Mouse (Mus musculus): ENCODE results near the gene Tnfsf11. TPM values are rescaled to one million over a fixed set of nuclear protein-coding genes. Genes with fewer than 3 reads are reported as not detected.
A peak's percentile ranks its signal among the peaks of the same experiment; 100 is the strongest.

The Tnfsf11 gene
- polyA plus RNA-seq, 1 experiment from 2014 or later = not detected

GRCm38 (mm10) chr14:78282490-78282889 is 25.4 kb downstream of the Tnfsf11 start:
- Histone ChIP-seq H3K9me3 (no peaks in the 10 kb centered on the region), H3K36me3 (no peaks in the 10 kb centered on the region), H3K9ac (no peak overlapping the region), H3K27me3 (0 out of 2 replicates have a peak, but pooled peaks cover 5% of the 10 kb centered on the region), H3K4me3 (no peak overlapping the region), H3K4me1 (replicated peaks) (peaks cover 9% of the 10 kb centered on the region), H3K27ac (no peak overlapping the region), H3K4me2 (no peak overlapping the region)
- WGBS = 72% methylated on average over 11 of the region's 11 CpGs
- ATAC-seq (ENCODE audit: low FRiP score) = no peak

- H3K9me3 ChIP-seq = no peaks in the 10 kb centered on the region
- H3K27ac ChIP-seq = peak overlapping the region; percentile 58
- H3K36me3 ChIP-seq = no peaks in the 10 kb centered on the region
- H3K4me3 ChIP-seq = no peak overlapping the region
- no peaks in the 10 kb centered on the region for H3K27me3 ChIP-seq
- H3K4me2 ChIP-seq = no peak overlapping the region
- H3K4me1 ChIP-seq (replicated peaks) = 0 out of 2 replicates have a peak, but pooled peaks cover 2% of the 10 kb centered on the region
- WGBS = 76% methylated on average over 18 of the region's 18 CpGs
- H3K9ac ChIP-seq = no peak overlapping the region
- no peak for ATAC-seq (ENCODE audit: low FRiP score)
Measured at GRCm38 (mm10) chr14:78276395-78276930, 31.4 kb downstream of the Tnfsf11 start.

- no peak overlapping the region for H3K9ac ChIP-seq
- H3K4me2 ChIP-seq = no peak overlapping the region
- no peak for ATAC-seq (ENCODE audit: low FRiP score)
- no peaks in the 10 kb centered on the region for H3K27me3 ChIP-seq
- H3K27ac ChIP-seq = no peak overlapping the region
- H3K4me3 ChIP-seq = no peak overlapping the region
- no peaks in the 10 kb centered on the region for H3K36me3 ChIP-seq
- no peaks in the 10 kb centered on the region for H3K9me3 ChIP-seq
- 89% methylated on average over 5 of the region's 5 CpGs for WGBS
- H3K4me1 ChIP-seq (replicated peaks) = 0 out of 2 replicates have a peak, but pooled peaks cover 2% of the 10 kb centered on the region
Measured at GRCm38 (mm10) chr14:78274851-78275250, 33.0 kb downstream of the Tnfsf11 start.

GRCm38 (mm10) chr14:78274146-78274545 is 33.7 kb downstream of the Tnfsf11 start:
- Histone ChIP-seq H3K9ac (no peak overlapping the region), H3K4me3 (no peak overlapping the region), H3K27me3 (no peaks in the 10 kb centered on the region), H3K4me1 (replicated peaks) (0 out of 2 replicates have a peak, but pooled peaks cover 2% of the 10 kb centered on the region), H3K27ac (no peak overlapping the region), H3K9me3 (no peaks in the 10 kb centered on the region), H3K36me3 (no peaks in the 10 kb centered on the region), H3K4me2 (no peak overlapping the region)
- ATAC-seq (ENCODE audit: low FRiP score) = no peak
- 86% methylated on average over 9 of the region's 9 CpGs for WGBS

GRCm38 (mm10) chr14:78273571-78273970 is 34.3 kb downstream of the Tnfsf11 start:
- Histone ChIP-seq H3K27me3 (no peaks in the 10 kb centered on the region), H3K36me3 (no peaks in the 10 kb centered on the region), H3K9me3 (no peaks in the 10 kb centered on the region), H3K4me2 (no peak overlapping the region), H3K4me3 (no peak overlapping the region), H3K9ac (no peak overlapping the region), H3K27ac (no peak overlapping the region), H3K4me1 (replicated peaks) (0 out of 2 replicates have a peak, but pooled peaks cover 2% of the 10 kb centered on the region)
- ATAC-seq (ENCODE audit: low FRiP score) = no peak
- WGBS = 70% methylated on average over 7 of the region's 7 CpGs

GRCm38 (mm10) chr14:78264876-78265275 is 43.0 kb downstream of the Tnfsf11 start:
- no peak for ATAC-seq (ENCODE audit: low FRiP score)

GRCm38 (mm10) chr14:78262596-78262995 is 45.2 kb downstream of the Tnfsf11 start:
- 91% methylated on average over 7 of the region's 7 CpGs for WGBS
- ATAC-seq (ENCODE audit: low FRiP score) = no peak
- Histone ChIP-seq H3K36me3 (no peaks in the 10 kb centered on the region), H3K27me3 (no peaks in the 10 kb centered on the region), H3K4me3 (no peak overlapping the region), H3K27ac (no peak overlapping the region), H3K4me1 (replicated peaks) (no peaks in the 10 kb centered on the region), H3K4me2 (no peak overlapping the region), H3K9me3 (no peaks in the 10 kb centered on the region), H3K9ac (no peak overlapping the region)

More at GRCm38 (mm10) chr14:78264876-78265275, 43.0 kb downstream of the Tnfsf11 start:
- no peak overlapping the region for H3K4me2 ChIP-seq
- WGBS = 92% methylated on average over 6 of the region's 6 CpGs
- H3K36me3 ChIP-seq = no peaks in the 10 kb centered on the region
- no peak overlapping the region for H3K9ac ChIP-seq
- H3K9me3 ChIP-seq = no peaks in the 10 kb centered on the region
- H3K27ac ChIP-seq = no peak overlapping the region
- H3K4me1 ChIP-seq (replicated peaks) = no peaks in the 10 kb centered on the region
- H3K27me3 ChIP-seq = no peaks in the 10 kb centered on the region
- H3K4me3 ChIP-seq = no peak overlapping the region

GRCm38 (mm10) chr14:78261246-78261645 is 46.6 kb downstream of the Tnfsf11 start:
- Histone ChIP-seq H3K36me3 (no peaks in the 10 kb centered on the region), H3K4me2 (no peak overlapping the region), H3K27me3 (no peaks in the 10 kb centered on the region), H3K9ac (no peak overlapping the region), H3K27ac (no peak overlapping the region), H3K4me3 (no peak overlapping the region), H3K9me3 (no peaks in the 10 kb centered on the region), H3K4me1 (replicated peaks) (no peaks in the 10 kb centered on the region)
- ATAC-seq (ENCODE audit: low FRiP score) = no peak
- 80% methylated on average over 7 of the region's 7 CpGs for WGBS

- Histone ChIP-seq H3K27ac (no peak overlapping the region), H3K9me3 (no peaks in the 10 kb centered on the region), H3K4me2 (no peak overlapping the region), H3K4me3 (no peak overlapping the region), H3K4me1 (replicated peaks) (no peaks in the 10 kb centered on the region), H3K36me3 (no peaks in the 10 kb centered on the region), H3K9ac (no peak overlapping the region), H3K27me3 (no peaks in the 10 kb centered on the region)
- no peak for ATAC-seq (ENCODE audit: low FRiP score)
- 90% methylated on average over 7 of the region's 7 CpGs for WGBS
Measured at GRCm38 (mm10) chr14:78254017-78254416, 53.8 kb downstream of the Tnfsf11 start.

GRCm38 (mm10) chr14:78246601-78247000 is 61.2 kb downstream of the Tnfsf11 start:
- H3K27me3 ChIP-seq = no peaks in the 10 kb centered on the region
- WGBS = 66% methylated on average over 5 of the region's 5 CpGs

GRCm38 (mm10) chr14:78244811-78245210 is 63.0 kb downstream of the Tnfsf11 start:
- Histone ChIP-seq H3K9ac (no peak overlapping the region), H3K27me3 (no peaks in the 10 kb centered on the region), H3K9me3 (no peaks in the 10 kb centered on the region), H3K27ac (no peak overlapping the region), H3K36me3 (no peaks in the 10 kb centered on the region), H3K4me1 (replicated peaks) (no peaks in the 10 kb centered on the region; the same call in 1 of the 2 replicates), H3K4me3 (no peak overlapping the region), H3K4me2 (no peak overlapping the region)
- 69% methylated on average over 4 of the region's 4 CpGs for WGBS
- ATAC-seq (ENCODE audit: low FRiP score) = no peak

More at GRCm38 (mm10) chr14:78246601-78247000, 61.2 kb downstream of the Tnfsf11 start:
- Histone ChIP-seq H3K36me3 (no peaks in the 10 kb centered on the region), H3K4me1 (replicated peaks) (no peaks in the 10 kb centered on the region; the same call in 1 of the 2 replicates), H3K4me2 (no peak overlapping the region), H3K27ac (no peak overlapping the region), H3K9me3 (no peaks in the 10 kb centered on the region), H3K4me3 (no peak overlapping the region), H3K9ac (no peak overlapping the region)
- no peak for ATAC-seq (ENCODE audit: low FRiP score)

- no peaks in the 10 kb centered on the region for H3K4me1 ChIP-seq (replicated peaks)
- H3K36me3 ChIP-seq = no peaks in the 10 kb centered on the region
- 71% methylated on average over 6 of the region's 6 CpGs for WGBS
- H3K27me3 ChIP-seq = no peaks in the 10 kb centered on the region
- no peak overlapping the region for H3K4me3 ChIP-seq
- H3K9me3 ChIP-seq = no peaks in the 10 kb centered on the region
- H3K4me2 ChIP-seq = no peak overlapping the region
- ATAC-seq (ENCODE audit: low FRiP score) = no peak
- H3K9ac ChIP-seq = no peak overlapping the region
- no peak overlapping the region for H3K27ac ChIP-seq
Measured at GRCm38 (mm10) chr14:78239346-78239745, 68.5 kb downstream of the Tnfsf11 start.

GRCm38 (mm10) chr14:78237238-78237637 is 70.6 kb downstream of the Tnfsf11 start:
- Histone ChIP-seq H3K27ac (no peak overlapping the region), H3K4me3 (no peak overlapping the region), H3K36me3 (no peaks in the 10 kb centered on the region), H3K9ac (no peak overlapping the region), H3K4me1 (replicated peaks) (no peaks in the 10 kb centered on the region), H3K9me3 (no peaks in the 10 kb centered on the region), H3K4me2 (no peak overlapping the region), H3K27me3 (no peaks in the 10 kb centered on the region)
- no peak for ATAC-seq (ENCODE audit: low FRiP score)
- WGBS = 75% methylated on average over 6 of the region's 6 CpGs

Measured in hindbrain, embryonic 13.5 days (tissue).